Mouse (Mus musculus): ENCODE results near the gene Ak2. TPM values are rescaled to one million over a fixed set of nuclear protein-coding genes. Genes with fewer than 3 reads are reported as not detected.

The Ak2 gene
- polyA plus RNA-seq (2012; rRNA removed; ENCODE audit: low replicate concordance), result 94.7 and 102 TPM in 2 replicates

GRCm38 (mm10) chr4:128991500-128992008 lies at the start of gene Ak2:
Gene Ak2 (plus strand): TSS chr4:128991958.

DNA sequence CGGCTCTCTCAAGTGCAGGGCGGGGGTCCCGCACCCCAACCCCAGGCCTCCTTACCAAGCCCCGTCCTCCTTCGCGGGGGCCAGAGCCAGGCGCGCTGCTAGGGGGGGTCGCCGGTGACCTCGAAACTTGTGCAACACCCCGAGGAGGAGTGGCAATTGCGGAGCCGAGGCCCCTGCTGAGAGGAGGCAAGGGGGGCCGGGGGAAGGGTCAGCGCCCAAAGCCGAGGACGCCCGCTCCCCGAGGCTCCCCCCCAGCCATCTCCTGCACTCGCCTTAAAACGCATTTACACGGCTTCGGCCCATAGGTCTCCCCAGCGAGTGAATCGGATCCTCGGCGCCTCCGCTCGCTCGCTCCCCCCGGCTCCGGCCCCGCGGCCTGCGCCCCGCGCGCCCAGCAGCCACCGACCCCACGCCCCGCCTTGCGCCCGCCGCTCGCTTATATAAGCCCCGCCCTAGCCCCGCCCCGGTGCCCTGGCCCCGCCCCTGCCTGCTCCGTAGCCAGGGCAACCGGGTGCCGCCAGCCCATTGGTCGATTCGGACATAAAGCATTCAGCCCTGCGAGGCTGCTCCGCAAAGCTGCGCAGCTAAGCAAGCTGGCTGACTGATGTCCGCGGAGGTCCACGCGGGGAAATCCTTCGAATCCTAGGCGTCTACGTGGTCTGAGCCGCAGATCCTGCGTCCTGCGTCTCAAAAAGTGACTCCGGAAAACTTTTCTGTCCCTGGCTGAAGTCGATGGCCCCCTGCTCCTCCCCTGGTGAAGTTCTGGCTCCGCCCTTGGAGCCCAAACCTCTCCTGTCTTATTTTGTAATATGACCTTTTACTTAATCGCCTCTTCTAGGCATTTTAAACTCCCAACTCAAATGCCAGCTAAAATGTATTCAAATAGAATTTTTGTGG lies 29.5 kb upstream of the Ak2 start, which contains the start of gene Azin2:
Gene Azin2 (minus strand): TSS at position 414 of the 897 bp plus-strand sequence.

DNA sequence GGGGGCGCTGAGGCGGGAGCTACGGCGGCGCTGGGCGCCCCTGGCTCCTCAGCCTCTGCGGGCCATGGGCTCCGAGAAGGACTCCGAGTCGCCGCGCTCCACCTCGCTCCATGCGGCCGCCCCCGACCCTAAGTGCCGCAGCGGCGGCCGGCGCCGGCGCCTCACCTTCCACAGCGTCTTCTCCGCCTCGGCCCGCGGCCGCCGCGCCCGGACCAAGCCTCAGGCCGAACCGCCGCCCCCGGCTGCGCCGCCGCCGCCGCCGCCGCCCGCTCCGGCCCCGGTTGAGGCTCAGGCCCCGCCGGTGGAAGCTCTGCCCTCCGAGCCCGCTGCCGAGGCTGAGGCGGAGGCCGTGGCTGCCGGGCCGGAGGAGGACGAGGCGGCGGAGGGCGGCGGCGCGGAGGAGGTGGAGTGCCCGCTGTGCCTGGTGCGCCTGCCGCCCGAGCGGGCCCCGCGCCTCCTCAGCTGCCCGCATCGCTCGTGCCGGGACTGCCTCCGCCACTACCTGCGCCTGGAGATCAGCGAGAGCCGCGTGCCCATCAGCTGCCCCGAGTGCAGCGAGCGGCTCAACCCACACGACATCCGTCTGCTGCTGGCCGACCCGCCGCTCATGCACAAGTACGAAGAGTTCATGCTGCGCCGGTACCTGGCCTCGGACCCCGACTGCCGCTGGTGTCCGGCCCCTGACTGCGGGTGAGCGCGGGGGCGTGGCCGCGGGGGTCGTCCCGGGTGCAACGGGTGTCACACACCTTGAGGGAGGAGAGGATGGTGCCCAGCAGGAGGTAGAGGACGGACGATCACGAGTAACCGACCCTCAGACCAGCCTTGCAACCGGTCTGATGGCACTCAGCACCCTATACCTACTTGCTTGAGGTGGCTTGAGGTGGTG lies 66.7 kb downstream of the Ak2 start, which contains the start of gene Rnf19b:
Gene Rnf19b (plus strand): TSS at position 65 of the 886 bp plus-strand sequence.

Other genes starting within 250 kb of the Ak2 start
- 0.61 and 0.69 TPM in 2 replicates for gene A3galt2, start 236.6 kb upstream of the Ak2 start, polyA plus RNA-seq (2012; rRNA removed; ENCODE audit: low replicate concordance)
- gene Zfp362, start 185.9 kb upstream of the Ak2 start, polyA plus RNA-seq (2012; rRNA removed; ENCODE audit: low replicate concordance), result 28.7 and 64.3 TPM in 2 replicates
- 6.1 and 13.2 TPM in 2 replicates for gene Trim62, start 108.4 kb upstream of the Ak2 start, polyA plus RNA-seq (2012; rRNA removed; ENCODE audit: low replicate concordance)
- gene Azin2, start 29.5 kb upstream of the Ak2 start, polyA plus RNA-seq (2012; rRNA removed; ENCODE audit: low replicate concordance), result 17.9 and 25.6 TPM in 2 replicates
- gene Rnf19b, start 66.3 kb downstream of the Ak2 start, polyA plus RNA-seq (2012; rRNA removed; ENCODE audit: low replicate concordance), result 45.6 and 141 TPM in 2 replicates
- gene Tmem54, start 113.6 kb downstream of the Ak2 start, polyA plus RNA-seq (2012; rRNA removed; ENCODE audit: low replicate concordance), result 13.9 and 16.2 TPM in 2 replicates
- gene Hpca, start 130.1 kb downstream of the Ak2 start, polyA plus RNA-seq (2012; rRNA removed; ENCODE audit: low replicate concordance), result 3.0 and 3.8 TPM in 2 replicates
- 1.5 and 9.3 TPM in 2 replicates for gene Fndc5, start 145.0 kb downstream of the Ak2 start, polyA plus RNA-seq (2012; rRNA removed; ENCODE audit: low replicate concordance)
- gene S100pbp, start 197.8 kb downstream of the Ak2 start, polyA plus RNA-seq (2012; rRNA removed; ENCODE audit: low replicate concordance), result 13.7 and 23.0 TPM in 2 replicates
- 11.3 and 16.7 TPM in 2 replicates for gene Yars, start 197.8 kb downstream of the Ak2 start, polyA plus RNA-seq (2012; rRNA removed; ENCODE audit: low replicate concordance)